Mouse (Mus musculus) midbrain, embryonic 13.5 days (tissue): ENCODE measurements around the gene 4933411K16Rik. TPM values are rescaled to one million over a fixed set of nuclear protein-coding genes. Genes with fewer than 3 reads are reported as not detected.

ENCODE experiments used
- ATAC-seq: fragments of 200-750 bp; cut with Nextera tagmentation; 2 replicates; pipeline ENCODE4 v1.8.0; 2017; ENCODE audit warnings: mild to moderate bottlenecking, moderate TSS enrichment, moderate library complexity
- H3K27ac ChIP-seq: fragments of 300-500 bp; sonication (generic); 2 replicates; pipeline ENCODE4 v1.5.1; 2015; ENCODE audit warnings: inconsistent platforms, mild to moderate bottlenecking, moderate library complexity
- H3K27me3 ChIP-seq: fragments of 300-500 bp; sonication (generic); 2 replicates; pipeline ENCODE4 v1.6.1; 2015; ENCODE audit warnings: mild to moderate bottlenecking, inconsistent platforms
- H3K36me3 ChIP-seq: fragments of 300-500 bp; sonication (generic); 2 replicates; pipeline ENCODE4 v1.6.1; 2015; ENCODE audit warnings: mild to moderate bottlenecking, inconsistent platforms
- H3K4me1 ChIP-seq: fragments of 300-500 bp; sonication (generic); replicated peaks from 2 replicates; pipeline ENCODE4 v1.6.1; 2015; ENCODE audit warnings: inconsistent platforms
- H3K4me2 ChIP-seq: fragments of 300-500 bp; sonication (generic); replicated peaks from 2 replicates; pipeline ENCODE4 v1.6.1; 2015; ENCODE audit warnings: moderate library complexity, mild to moderate bottlenecking, inconsistent platforms
- H3K4me3 ChIP-seq: fragments of 300-500 bp; sonication (generic); replicated peaks from 2 replicates; pipeline ENCODE4 v1.5.1; 2015; ENCODE audit warnings: mild to moderate bottlenecking, inconsistent platforms
- H3K9ac ChIP-seq: fragments of 300-500 bp; sonication (generic); replicated peaks from 2 replicates; pipeline ENCODE4 v1.6.1; 2015; ENCODE audit warnings: mild to moderate bottlenecking, inconsistent platforms
- H3K9me3 ChIP-seq: fragments of 300-500 bp; sonication (generic); 2 replicates; pipeline ENCODE4 v1.6.1; 2016; ENCODE audit warnings: mild to moderate bottlenecking, inconsistent platforms
- WGBS: fragments of 180-500 bp; shearing (Covaris S2); methylation state at CpG from one replicate; pipeline ENCODE4 v1.1.7; 2015; 5-methylcytosine and 5-hydroxymethylcytosine counted together
- polyA plus RNA-seq: library from polyadenylated mRNA; unstranded; fragments of >200 nt; fragmentation: Nextera tagmentation; extraction: Ambion mirVana; gene quantifications from 2 replicates; pipeline ENCODE4 v1.2.1, GENCODE M21; 2015

The 4933411K16Rik gene
- polyA plus RNA-seq: not detected in 2 replicates

DNA sequence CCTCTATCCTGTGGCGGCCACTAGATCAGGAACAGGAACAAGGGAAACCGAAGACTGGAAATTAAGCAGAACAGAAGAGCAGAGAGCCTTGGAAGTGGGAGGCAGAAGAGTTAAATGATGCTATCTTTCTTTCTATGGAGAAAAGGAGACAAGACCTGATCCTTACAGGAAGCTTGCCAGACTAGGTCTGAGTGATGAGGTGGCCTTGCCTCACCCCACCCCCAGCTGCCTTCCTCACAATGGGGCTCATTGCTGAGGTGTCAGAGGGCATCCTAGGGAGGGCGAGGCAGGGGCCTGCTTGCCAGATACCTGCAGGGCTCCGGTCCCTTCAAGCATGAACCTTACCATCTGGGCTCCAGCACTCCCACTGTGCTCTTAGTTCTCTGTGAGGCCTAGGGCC lies at the start of gene 4933411K16Rik:
Gene 4933411K16Rik, plus strand, starts transcription at position 301 of the 400 bp plus-strand sequence.
- H3K4me1 ChIP-seq: no peaks in the 10 kb centered on the region
- 83% methylated on average over 4 of the region's 4 CpGs for WGBS
- no peak within 1 kb of the TSS for H3K4me3 ChIP-seq
- H3K4me2 ChIP-seq: no peak within 1 kb of the TSS
- H3K36me3 ChIP-seq: no peaks in the 10 kb centered on the region
- no peak within 1 kb of the TSS for H3K27ac ChIP-seq
- no peaks in the 10 kb centered on the region for H3K27me3 ChIP-seq
- no peaks in the 10 kb centered on the region for H3K9me3 ChIP-seq
- ATAC-seq: no peak
- H3K9ac ChIP-seq: no peak within 1 kb of the TSS

GRCm38 (mm10) chr19:42004258-42004657 lies 47.8 kb upstream of the 4933411K16Rik start:
- WGBS: 81% methylated on average over 6 of the region's 6 CpGs
- Histone ChIP-seq H3K9ac (no peak overlapping the region), H3K36me3 (no peaks in the 10 kb centered on the region), H3K4me1 (no peaks in the 10 kb centered on the region), H3K27ac (no peak overlapping the region), H3K27me3 (no peaks in the 10 kb centered on the region), H3K4me2 (no peak overlapping the region), H3K9me3 (no peaks in the 10 kb centered on the region), H3K4me3 (no peak overlapping the region)
- no peak for ATAC-seq

GRCm38 (mm10) chr19:42005616-42006015 lies 46.4 kb upstream of the 4933411K16Rik start:
- Histone ChIP-seq H3K9ac (no peak overlapping the region), H3K27me3 (no peaks in the 10 kb centered on the region), H3K4me3 (no peak overlapping the region), H3K27ac (no peak overlapping the region), H3K4me1 (no peaks in the 10 kb centered on the region), H3K9me3 (no peaks in the 10 kb centered on the region), H3K4me2 (no peak overlapping the region), H3K36me3 (no peaks in the 10 kb centered on the region)
- WGBS: 80% methylated on average over 3 of the region's 3 CpGs
- no peak for ATAC-seq

- no peak overlapping the region for H3K9ac ChIP-seq
- no peaks in the 10 kb centered on the region for H3K36me3 ChIP-seq
- H3K27me3 ChIP-seq: no peaks in the 10 kb centered on the region
- H3K27ac ChIP-seq: no peak overlapping the region
- WGBS: 75% methylated on average over 8 of the region's 8 CpGs
- H3K4me1 ChIP-seq: no peaks in the 10 kb centered on the region
- H3K4me2 ChIP-seq: no peak overlapping the region
- no peaks in the 10 kb centered on the region for H3K9me3 ChIP-seq
- no peak overlapping the region for H3K4me3 ChIP-seq
- no peak for ATAC-seq
Observed at GRCm38 (mm10) chr19:42006568-42006967, 45.5 kb upstream of the 4933411K16Rik start.

- Histone ChIP-seq H3K27ac (no peak overlapping the region), H3K36me3 (no peaks in the 10 kb centered on the region), H3K4me3 (no peak overlapping the region), H3K9ac (no peak overlapping the region), H3K4me1 (no peaks in the 10 kb centered on the region), H3K9me3 (no peaks in the 10 kb centered on the region), H3K27me3 (no peaks in the 10 kb centered on the region), H3K4me2 (no peak overlapping the region)
- no peak for ATAC-seq
- 72% methylated on average over 3 of the region's 3 CpGs for WGBS
Observed at GRCm38 (mm10) chr19:42008586-42008985, 43.5 kb upstream of the 4933411K16Rik start.

- H3K36me3 ChIP-seq: no peaks in the 10 kb centered on the region
- H3K27me3 ChIP-seq: no peaks in the 10 kb centered on the region
- 76% methylated on average over 7 of the region's 7 CpGs for WGBS
Observed at GRCm38 (mm10) chr19:42009067-42009466, 43.0 kb upstream of the 4933411K16Rik start.

GRCm38 (mm10) chr19:42010436-42010835 lies 41.6 kb upstream of the 4933411K16Rik start:
- Histone ChIP-seq H3K4me2 (no peak overlapping the region), H3K4me1 (no peaks in the 10 kb centered on the region), H3K9ac (no peak overlapping the region), H3K9me3 (no peaks in the 10 kb centered on the region), H3K4me3 (no peak overlapping the region), H3K27ac (no peak overlapping the region), H3K36me3 (no peaks in the 10 kb centered on the region), H3K27me3 (no peaks in the 10 kb centered on the region)
- WGBS: 44% methylated on average over 4 of the region's 4 CpGs
- ATAC-seq: no peak

More at GRCm38 (mm10) chr19:42009067-42009466, 43.0 kb upstream of the 4933411K16Rik start:
- H3K4me3 ChIP-seq: no peak overlapping the region
- no peak overlapping the region for H3K9ac ChIP-seq
- no peak overlapping the region for H3K4me2 ChIP-seq
- ATAC-seq: no peak
- H3K27ac ChIP-seq: no peak overlapping the region
- H3K9me3 ChIP-seq: no peaks in the 10 kb centered on the region
- no peaks in the 10 kb centered on the region for H3K4me1 ChIP-seq

DNA sequence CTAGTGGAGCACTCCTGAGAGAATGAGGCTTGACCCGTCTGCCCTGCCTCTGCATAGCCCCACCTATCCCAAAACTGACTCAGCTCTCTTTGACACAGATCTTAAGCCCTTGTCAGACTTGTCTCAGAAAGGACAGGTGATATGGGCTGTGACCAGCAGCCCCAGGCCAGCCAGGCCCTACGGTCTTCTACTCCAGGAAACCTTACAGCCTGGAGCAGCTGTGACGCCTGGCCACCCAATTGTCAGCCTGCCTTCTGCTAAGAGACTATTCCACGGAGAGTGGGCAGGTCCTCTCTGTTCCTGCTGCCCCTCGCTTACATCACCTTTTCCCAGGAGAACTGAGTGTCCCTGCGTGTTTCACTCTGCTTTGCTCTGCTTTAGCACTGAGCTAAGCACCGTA lies 40.9 kb upstream of the 4933411K16Rik start:
- no peak overlapping the region for H3K27ac ChIP-seq
- H3K36me3 ChIP-seq: no peaks in the 10 kb centered on the region
- no peaks in the 10 kb centered on the region for H3K27me3 ChIP-seq
- H3K4me1 ChIP-seq: no peaks in the 10 kb centered on the region
- no peak overlapping the region for H3K9ac ChIP-seq
- H3K4me3 ChIP-seq: no peak overlapping the region
- no peak for ATAC-seq
- WGBS: 77% methylated on average over 7 of the region's 7 CpGs
- no peaks in the 10 kb centered on the region for H3K9me3 ChIP-seq
- H3K4me2 ChIP-seq: no peak overlapping the region

- H3K4me2 ChIP-seq: no peak overlapping the region
- no peak for ATAC-seq
- no peak overlapping the region for H3K27ac ChIP-seq
- no peaks in the 10 kb centered on the region for H3K36me3 ChIP-seq
- H3K9me3 ChIP-seq: no peaks in the 10 kb centered on the region
- peaks cover 4% of the 10 kb centered on the region; the same call in 1 of the 2 replicates for H3K4me1 ChIP-seq
- H3K27me3 ChIP-seq: no peaks in the 10 kb centered on the region
- H3K9ac ChIP-seq: no peak overlapping the region
- H3K4me3 ChIP-seq: no peak overlapping the region
- 94% methylated on average over 3 of the region's 3 CpGs for WGBS
Observed at GRCm38 (mm10) chr19:42014231-42014825, 37.7 kb upstream of the 4933411K16Rik start.

DNA sequence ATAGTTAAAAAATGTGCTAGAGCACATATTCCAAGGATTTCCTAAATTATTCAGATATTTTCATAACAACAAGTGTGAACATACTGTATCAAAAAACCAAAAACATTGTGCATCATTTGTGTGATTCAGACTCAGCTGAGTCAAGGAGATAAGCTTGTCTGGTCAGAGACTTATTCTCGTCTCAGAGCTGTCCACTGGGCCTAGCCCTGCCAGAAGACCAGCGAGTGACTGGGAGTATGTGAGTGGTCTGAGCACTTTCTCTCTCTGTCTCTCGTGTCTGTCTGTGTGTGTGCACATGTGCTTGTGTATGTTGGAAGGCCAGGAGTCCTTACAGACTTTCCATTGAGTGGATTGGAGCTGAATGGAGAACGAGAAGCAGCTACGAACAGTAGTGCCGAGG lies 37.0 kb upstream of the 4933411K16Rik start:
- H3K36me3 ChIP-seq: no peaks in the 10 kb centered on the region
- no peak overlapping the region for H3K27ac ChIP-seq
- no peak overlapping the region for H3K9ac ChIP-seq
- H3K4me1 ChIP-seq: peaks cover 4% of the 10 kb centered on the region; the same call in 1 of the 2 replicates
- H3K4me2 ChIP-seq: no peak overlapping the region
- no peaks in the 10 kb centered on the region for H3K27me3 ChIP-seq
- H3K9me3 ChIP-seq: no peaks in the 10 kb centered on the region
- no peak for ATAC-seq
- no peak overlapping the region for H3K4me3 ChIP-seq
- 78% methylated on average over 6 of the region's 6 CpGs for WGBS

- H3K4me3 ChIP-seq: no peak overlapping the region
- no peak overlapping the region for H3K27ac ChIP-seq
- WGBS: 71% methylated on average over 4 of the region's 4 CpGs
- H3K27me3 ChIP-seq: no peaks in the 10 kb centered on the region
- no peaks in the 10 kb centered on the region for H3K36me3 ChIP-seq
- H3K4me2 ChIP-seq: no peak overlapping the region
- no peaks in the 10 kb centered on the region for H3K9me3 ChIP-seq
- peaks cover 4% of the 10 kb centered on the region; the same call in 1 of the 2 replicates for H3K4me1 ChIP-seq
- H3K9ac ChIP-seq: no peak overlapping the region
- ATAC-seq: no peak
Observed at GRCm38 (mm10) chr19:42016251-42016650, 35.8 kb upstream of the 4933411K16Rik start.

DNA sequence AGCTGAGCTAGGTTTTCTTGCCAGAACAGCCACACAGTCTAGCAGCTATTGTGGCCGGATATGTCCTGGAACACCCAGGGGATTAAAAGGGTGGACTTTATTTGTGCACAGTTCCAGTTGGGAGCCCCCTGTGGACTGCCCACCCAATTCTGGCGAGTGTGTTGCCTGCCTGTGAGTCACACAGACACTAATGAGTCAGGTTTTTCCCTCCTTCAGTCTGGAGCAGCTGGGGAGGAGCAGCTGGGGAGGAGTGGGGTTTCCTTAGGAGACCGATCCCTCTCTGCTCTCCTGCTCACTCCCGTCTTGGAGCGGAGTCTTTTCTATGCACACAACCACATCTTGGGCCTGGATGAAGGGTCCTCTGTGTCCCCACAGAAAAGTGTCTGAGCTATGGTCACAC lies 35.2 kb upstream of the 4933411K16Rik start:
- Histone ChIP-seq H3K27me3 (no peaks in the 10 kb centered on the region), H3K27ac (no peak overlapping the region), H3K9ac (no peak overlapping the region), H3K36me3 (no peaks in the 10 kb centered on the region), H3K4me3 (no peak overlapping the region), H3K9me3 (no peaks in the 10 kb centered on the region), H3K4me1 (peaks cover 4% of the 10 kb centered on the region; the same call in 1 of the 2 replicates), H3K4me2 (no peak overlapping the region)
- WGBS: 58% methylated on average over 5 of the region's 5 CpGs
- ATAC-seq: no peak
